Mouse (Mus musculus) heart, adult 2 months (tissue): ENCODE measurements around the gene Ispd. TPM values are rescaled to one million over a fixed set of nuclear protein-coding genes. Genes with fewer than 3 reads are reported as not detected.
A peak's percentile ranks its signal among the peaks of the same experiment; 100 is the strongest.

Source experiments
- DNase-seq, 2 experiments: peaks; one replicate each; pipeline ENCODE4 v3.0.0; 2021
- H3K27ac ChIP-seq: fragments of 200-600 bp; 2 replicates; pipeline ENCODE4 v1.8.1; 2022
- H3K27me3 ChIP-seq: fragments of 200-500 bp; 2 replicates; pipeline ENCODE4 v1.6.1; 2012; ENCODE audit warnings: mild to moderate bottlenecking, low read length, inconsistent platforms, mixed read lengths; ENCODE audit not compliant: control insufficient read depth, insufficient read depth
- H3K36me3 ChIP-seq: fragments of 200-500 bp; 2 replicates; pipeline ENCODE4 v1.6.1; 2012; ENCODE audit warnings: low read length, inconsistent platforms; ENCODE audit not compliant: control insufficient read depth, insufficient read depth
- H3K4me1 ChIP-seq: fragments of 200-500 bp; 2 replicates; pipeline ENCODE4 v1.6.1; 2011; ENCODE audit warnings: low read length; ENCODE audit not compliant: control insufficient read depth, insufficient read depth
- H3K4me3 ChIP-seq: fragments of 200-600 bp; 2 replicates; pipeline ENCODE4 v1.8.1; 2022
- H3K79me2 ChIP-seq: fragments of 200-500 bp; replicated peaks from 2 replicates; pipeline ENCODE4 v1.6.1; 2012; ENCODE audit warnings: mild to moderate bottlenecking, inconsistent platforms, low read length, moderate library complexity, mixed read lengths; ENCODE audit not compliant: control insufficient read depth, insufficient read depth
- H3K9ac ChIP-seq: fragments of 200-500 bp; 2 replicates; pipeline ENCODE4 v1.6.1; 2012; ENCODE audit warnings: low read depth, mild to moderate bottlenecking, control low read depth, inconsistent platforms, low read length, mixed read lengths
- CTCF ChIP-seq: fragments of 200-600 bp; IDR thresholded peaks from 2 replicates; pipeline ENCODE4 v1.8.1; 2022; ENCODE audit warnings: antibody characterized with exemption, mild to moderate bottlenecking, moderate library complexity
- EP300 ChIP-seq: fragments of 200-500 bp; IDR thresholded peaks from 2 replicates; pipeline ENCODE4 v1.6.1; 2011; ENCODE audit warnings: low read depth, low read length, control low read depth; ENCODE audit not compliant: insufficient read depth
- POLR2A ChIP-seq: fragments of 200-500 bp; IDR thresholded peaks from 2 replicates; pipeline ENCODE4 v1.6.1; 2011; ENCODE audit warnings: mild to moderate bottlenecking, low read depth, low read length, control low read depth; ENCODE audit not compliant: insufficient read depth
- WGBS: fragments of 180-500 bp; shearing (Covaris S2); methylation state at CpG from one replicate; pipeline ENCODE4 v1.1.7; 2018; 5-methylcytosine and 5-hydroxymethylcytosine counted together
- intact Hi-C: fragments of 180-260 bp; cut with DNase I; formaldehyde crosslinking; loops from one replicate; pipeline ENCODE4 v1.15.1; 2025
- long read RNA-seq: library from polyadenylated mRNA; stranded (forward); transcript quantifications from one replicate; pipeline ENCODE4 v2.0.0, GENCODE M21; 2021
- polyA plus RNA-seq: library from polyadenylated mRNA; depleted of rRNA; stranded (reverse); fragments of >200 nt; gene quantifications from 2 replicates; pipeline ENCODE4 v1.2.3, GENCODE M21; 2012; rRNA removed
- total RNA-seq, 2 experiments: library from RNA; stranded (reverse); gene quantifications; 2 replicates each; pipeline ENCODE4 v1.2.3; 2021

The Ispd gene
- total RNA-seq (1 to 10 TPM; 4.4 to 5.1 TPM), polyA plus RNA-seq (2.0 TPM in 2 replicates)
- long read RNA-seq, transcript Ispd-201 (10 exons, 2,690 nt), result major isoform, 5 of 11 reads
- long read RNA-seq, partial matches to known transcripts, result 0 of 11 reads
- long read RNA-seq, other reads (novel, unspliced or antisense), result 1 of 11 reads

- H3K4me3 ChIP-seq, result peak within 1 kb of the TSS; percentile 90
- DNase-seq, result peak; percentile 89 to 92
- no peaks in the 10 kb centered on the region for H3K79me2 ChIP-seq
- peak within 1 kb of the TSS; percentile 87 for H3K9ac ChIP-seq
- WGBS, result under 1% methylated on average over 64 of the region's 64 CpGs
- TF ChIP-seq CTCF (no peak), EP300 (0 out of 2 replicates have a peak, but pooled peaks have one; percentile 19), POLR2A (peak; percentile 81)
- peak within 1 kb of the TSS; percentile 97 for H3K27ac ChIP-seq
- H3K36me3 ChIP-seq, result peaks cover 5% of the 10 kb centered on the region
- no peaks in the 10 kb centered on the region for H3K27me3 ChIP-seq
- intact Hi-C loops, result loop anchor here (5.0 to 10.0 kb wide), 2 partner anchors 224 to 337 kb away; partner anchors contain the start of genes Ankmy2, Bzw2 and Tspan13
- peaks cover 3% of the 10 kb centered on the region for H3K4me1 ChIP-seq
Observed at GRCm38 (mm10) chr12:36381441-36382340, at the start of gene Ispd, which contains the start of gene D630036H23Rik. TSS of gene Ispd (plus strand) at chr12:36381450. TSS of gene D630036H23Rik (minus strand) at chr12:36382181.

GRCm38 (mm10) chr12:36332676-36333075, 48.6 kb upstream of the Ispd start:
- Histone ChIP-seq H3K4me3 (no peak overlapping the region), H3K4me1 (no peaks in the 10 kb centered on the region; the same call in 1 of the 2 replicates), H3K27ac (no peak overlapping the region), H3K36me3 (no peaks in the 10 kb centered on the region), H3K79me2 (no peaks in the 10 kb centered on the region), H3K9ac (no peak overlapping the region), H3K27me3 (no peaks in the 10 kb centered on the region)
- DNase-seq, result no peak
- intact Hi-C loops, result no loop called here
- 89% methylated on average over 1 of the region's 1 CpGs for WGBS
- TF ChIP-seq EP300 (no peak), POLR2A (no peak), CTCF (no peak)

GRCm38 (mm10) chr12:36333837-36334281, 47.4 kb upstream of the Ispd start:
- DNase-seq, result no peak
- Histone ChIP-seq H3K4me1 (no peaks in the 10 kb centered on the region), H3K9ac (no peak overlapping the region), H3K27ac (no peak overlapping the region), H3K27me3 (no peaks in the 10 kb centered on the region), H3K4me3 (no peak overlapping the region), H3K79me2 (no peaks in the 10 kb centered on the region), H3K36me3 (no peaks in the 10 kb centered on the region)
- intact Hi-C loops, result no loop called here
- WGBS, result 50% methylated on average over 9 of the region's 9 CpGs
- TF ChIP-seq EP300 (no peak), CTCF (no peak)

GRCm38 (mm10) chr12:36344131-36344530, 37.1 kb upstream of the Ispd start:
- 68% methylated on average over 4 of the region's 4 CpGs for WGBS
- Histone ChIP-seq H3K79me2 (no peaks in the 10 kb centered on the region), H3K36me3 (no peaks in the 10 kb centered on the region), H3K27me3 (no peaks in the 10 kb centered on the region), H3K4me3 (no peak overlapping the region), H3K27ac (no peak overlapping the region), H3K9ac (no peak overlapping the region), H3K4me1 (no peaks in the 10 kb centered on the region)
- no peak for TF ChIP-seq POLR2A
- no peak for TF ChIP-seq CTCF
- TF ChIP-seq EP300, result no peak
- intact Hi-C loops, result no loop called here
- DNase-seq, result no peak

GRCm38 (mm10) chr12:36360064-36360463, 21.2 kb upstream of the Ispd start:
- H3K36me3 ChIP-seq, result no peaks in the 10 kb centered on the region
- DNase-seq, result no peak
- H3K79me2 ChIP-seq, result no peaks in the 10 kb centered on the region
- no peak overlapping the region for H3K4me3 ChIP-seq
- intact Hi-C loops, result no loop called here
- TF ChIP-seq POLR2A, result no peak
- TF ChIP-seq CTCF, result no peak
- no peak for TF ChIP-seq EP300
- H3K4me1 ChIP-seq, result no peaks in the 10 kb centered on the region
- 84% methylated on average over 3 of the region's 3 CpGs for WGBS
- no peak overlapping the region for H3K27ac ChIP-seq
- H3K27me3 ChIP-seq, result no peaks in the 10 kb centered on the region; the same call in 1 of the 2 replicates
- no peak overlapping the region for H3K9ac ChIP-seq

DNA sequence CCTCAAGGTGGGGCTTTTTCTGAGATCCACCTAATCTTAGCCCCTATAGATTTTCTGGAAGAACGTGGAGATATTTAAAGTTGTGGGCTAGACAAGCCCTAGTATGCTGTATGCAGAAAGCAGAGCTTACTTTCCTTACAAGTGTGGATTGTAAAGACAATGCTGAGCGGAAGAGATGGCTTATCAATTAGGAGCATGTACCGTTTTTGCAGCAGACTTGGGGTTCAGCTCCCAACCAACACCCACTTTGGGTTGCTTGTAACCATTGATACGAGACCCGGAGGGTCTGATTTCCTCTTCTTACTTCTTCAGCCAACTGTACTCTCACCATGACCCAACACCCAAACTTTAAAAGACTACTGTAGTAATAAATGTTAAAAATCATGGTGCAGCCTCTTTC, 20.6 kb upstream of the Ispd start:
- H3K4me1 ChIP-seq, result no peaks in the 10 kb centered on the region
- no peak overlapping the region for H3K9ac ChIP-seq
- H3K27me3 ChIP-seq, result no peaks in the 10 kb centered on the region; the same call in 1 of the 2 replicates
- DNase-seq, result no peak
- no peaks in the 10 kb centered on the region for H3K36me3 ChIP-seq
- 84% methylated on average over 5 of the region's 5 CpGs for WGBS
- H3K79me2 ChIP-seq, result no peaks in the 10 kb centered on the region
- TF ChIP-seq POLR2A, result no peak
- no peak for TF ChIP-seq CTCF
- no peak for TF ChIP-seq EP300
- no peak overlapping the region for H3K4me3 ChIP-seq
- intact Hi-C loops, result no loop called here
- no peak overlapping the region for H3K27ac ChIP-seq
